Mouse (Mus musculus): ENCODE measurements around the gene Dlg2. TPM values are rescaled to one million over a fixed set of nuclear protein-coding genes. Genes with fewer than 3 reads are reported as not detected.

The Dlg2 gene
- total RNA-seq, 4 experiments from 2014 or later = 251 to 298 (median 273) TPM

Other genes with a start within 250 kb of the Dlg2 start
- gene Ccdc83, start 210.9 kb upstream of the Dlg2 start, total RNA-seq (2022) = not detected
- 100 to 1,000 TPM in 1 of 4 experiments, 10 to 100 TPM in 3; 79.5 to 104 (median 86.6) TPM for gene Sytl2, start 174.4 kb upstream of the Dlg2 start, total RNA-seq (2022)
- gene Ccdc89, start 50.1 kb upstream of the Dlg2 start, total RNA-seq (2022) = 1 to 10 TPM in 2 of 4 experiments, under 1 TPM in 2; 0.82 to 1.1 (median 0.98) TPM
- gene Crebzf, start 33.9 kb upstream of the Dlg2 start, total RNA-seq (2022) = 10 to 100 TPM; 67.4 to 93.4 (median 75.2) TPM
- gene Tmem126a, start 19.4 kb upstream of the Dlg2 start, total RNA-seq (2022) = 10 to 100 TPM; 37.1 to 40.9 (median 38.4) TPM
- 10 to 100 TPM; 25.4 to 27.3 (median 26.5) TPM for gene Tmem126b, start 671 bp upstream of the Dlg2 start, total RNA-seq (2022)

Measured in left cerebral cortex, adult 8-10 months (tissue).